Mouse (Mus musculus) neural tube, embryonic 14.5 days (tissue): ENCODE measurements at regions not wholly inside any gene's neighbourhood (a gene's known extent, or its start where the extent isn't known, plus 50 kb on each side); places are given as distances from the start of the nearest gene placed in this dataset.
A peak's percentile ranks its signal among the peaks of the same experiment; 100 is the strongest.

Experiments
- ATAC-seq: fragments of 200-750 bp; cut with Nextera tagmentation; 2 replicates; pipeline ENCODE4 v1.8.0; 2017; ENCODE audit warnings: low read depth, mild to moderate bottlenecking, moderate TSS enrichment, moderate library complexity
- H3K27ac ChIP-seq: fragments of 300-500 bp; sonication (generic); 2 replicates; pipeline ENCODE4 v1.5.1; 2014; ENCODE audit warnings: low read depth, mild to moderate bottlenecking, control low read depth, low read length, moderate library complexity, mixed read lengths
- H3K27me3 ChIP-seq: fragments of 300-500 bp; sonication (generic); 2 replicates; pipeline ENCODE4 v1.6.1; 2014; ENCODE audit warnings: low read length; ENCODE audit not compliant: control insufficient read depth, insufficient read depth
- H3K36me3 ChIP-seq: fragments of 300-500 bp; sonication (generic); 2 replicates; pipeline ENCODE4 v1.6.1; 2014; ENCODE audit warnings: low read length, mixed read lengths; ENCODE audit not compliant: control insufficient read depth, insufficient read depth
- H3K4me1 ChIP-seq: fragments of 300-500 bp; sonication (generic); 2 replicates; pipeline ENCODE4 v1.6.1; 2014; ENCODE audit warnings: low read length; ENCODE audit not compliant: control insufficient read depth, insufficient read depth
- H3K4me2 ChIP-seq: fragments of 300-500 bp; sonication (generic); 2 replicates; pipeline ENCODE4 v1.6.1; 2014; ENCODE audit warnings: mild to moderate bottlenecking, low read depth, low read length, control low read depth
- H3K4me3 ChIP-seq: fragments of 300-500 bp; sonication (generic); 2 replicates; pipeline ENCODE4 v1.5.1; 2014; ENCODE audit warnings: low read depth, low read length, control low read depth, mixed read lengths
- H3K9ac ChIP-seq: fragments of 300-500 bp; sonication (generic); replicated peaks from 2 replicates; pipeline ENCODE4 v1.6.1; 2014; ENCODE audit warnings: low read depth, mild to moderate bottlenecking, control low read depth, low read length, mixed read lengths
- H3K9me3 ChIP-seq: fragments of 300-500 bp; sonication (generic); 2 replicates; pipeline ENCODE4 v1.6.1; 2016; ENCODE audit warnings: low read length; ENCODE audit not compliant: control insufficient read depth
- WGBS: fragments of 180-500 bp; shearing (Covaris S2); extraction: QIAGEN DNeasy Blood & Tissue Kit; methylation state at CpG from one replicate; pipeline ENCODE4 v1.1.7; 2014; 5-methylcytosine and 5-hydroxymethylcytosine counted together

DNA sequence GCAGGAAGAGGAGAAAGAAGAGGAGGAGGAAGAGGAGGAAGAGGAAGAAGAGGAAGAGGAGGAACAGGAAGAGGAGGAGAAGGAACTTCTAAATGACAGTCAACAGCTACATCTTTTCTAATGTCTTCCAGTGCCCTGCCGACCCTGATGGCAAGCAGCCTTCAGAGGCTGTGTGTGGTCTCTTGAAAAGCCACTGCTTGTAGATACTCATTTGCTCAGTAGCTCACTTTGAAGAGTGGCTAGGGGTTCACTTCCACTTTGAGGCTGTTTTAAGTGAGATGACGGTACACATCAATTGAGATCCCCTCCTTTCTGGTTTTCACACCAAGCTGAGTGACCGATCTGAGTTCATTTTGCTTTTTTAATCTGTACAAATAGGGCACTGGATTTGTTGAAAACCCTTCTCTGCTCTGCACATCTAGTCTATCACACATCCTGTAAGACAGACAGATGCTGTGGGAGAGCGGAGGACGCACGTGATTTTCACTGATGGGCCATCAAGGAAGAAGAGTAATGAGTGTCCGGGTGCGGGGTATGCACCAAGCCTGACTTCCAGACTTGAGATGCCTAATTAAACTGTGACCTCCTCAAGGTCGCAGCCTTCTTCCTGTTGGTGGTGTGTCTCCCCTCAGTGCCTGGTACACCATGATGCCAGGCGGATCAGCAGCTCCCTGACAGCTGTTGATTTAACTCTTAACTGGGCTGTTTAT is 239.0 kb downstream of the Mtx2 start:
- Histone ChIP-seq H3K4me3 (no peak overlapping the region), H3K4me1 (peaks cover 17% of the 10 kb centered on the region), H3K27me3 (no peaks in the 10 kb centered on the region), H3K27ac (no peak overlapping the region), H3K9ac (no peak overlapping the region), H3K4me2 (no peak overlapping the region), H3K36me3 (no peaks in the 10 kb centered on the region), H3K9me3 (no peaks in the 10 kb centered on the region)
- ATAC-seq, result no peak
- WGBS, result 58% methylated on average over 10 of the region's 10 CpGs

DNA sequence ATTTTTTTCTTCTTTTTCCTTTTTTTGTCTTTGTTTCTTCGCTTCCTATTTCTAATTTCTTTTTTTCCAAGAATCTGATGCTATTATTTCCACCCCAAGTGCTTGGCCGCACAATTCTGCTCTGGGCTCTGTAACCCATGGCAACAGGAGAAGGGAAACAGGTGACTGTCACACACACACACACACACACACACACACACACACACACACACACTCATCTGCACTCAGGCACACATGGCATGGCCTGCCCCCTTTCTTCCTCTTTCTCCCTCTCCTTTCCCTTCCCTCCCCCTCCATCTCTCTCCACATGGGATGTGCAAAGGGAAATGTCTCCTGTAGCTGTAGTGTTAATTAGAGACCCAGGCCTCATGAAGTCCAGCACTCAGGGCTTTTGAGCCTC is 239.7 kb downstream of the Mtx2 start:
- no peaks in the 10 kb centered on the region for H3K36me3 ChIP-seq
- H3K27me3 ChIP-seq, result no peaks in the 10 kb centered on the region
- WGBS, result 41% methylated on average over 2 of the region's 2 CpGs
- H3K9me3 ChIP-seq, result no peaks in the 10 kb centered on the region
- no peak overlapping the region for H3K4me3 ChIP-seq
- no peak overlapping the region for H3K4me2 ChIP-seq
- H3K9ac ChIP-seq, result no peak overlapping the region
- no peak overlapping the region for H3K27ac ChIP-seq
- ATAC-seq, result no peak
- peaks cover 17% of the 10 kb centered on the region for H3K4me1 ChIP-seq

DNA sequence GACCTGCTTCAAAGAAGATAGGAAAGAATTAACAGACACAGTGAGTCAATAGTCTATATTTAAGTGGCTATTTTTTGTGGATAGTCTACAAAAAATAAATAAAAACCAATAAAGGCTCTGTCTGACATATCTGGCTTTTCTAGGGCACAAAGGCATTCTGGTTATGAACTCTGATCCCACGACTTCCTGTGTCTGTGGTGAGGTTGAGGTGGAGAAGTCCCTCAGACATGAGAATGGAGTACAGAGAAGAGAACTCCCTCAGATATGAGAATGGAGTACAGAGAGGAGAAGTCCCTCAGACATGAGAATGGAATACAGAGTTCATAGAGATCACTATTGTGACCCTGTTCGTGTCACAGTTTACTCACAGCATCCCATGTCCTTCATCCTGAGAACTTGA is 243.7 kb downstream of the Mtx2 start:
- Histone ChIP-seq H3K4me1 (peaks cover 33% of the 10 kb centered on the region), H3K9ac (no peak overlapping the region), H3K4me2 (no peak overlapping the region), H3K36me3 (no peaks in the 10 kb centered on the region), H3K4me3 (no peak overlapping the region), H3K27ac (no peak overlapping the region), H3K27me3 (no peaks in the 10 kb centered on the region), H3K9me3 (no peaks in the 10 kb centered on the region)
- ATAC-seq, result no peak
- WGBS, result 70% methylated on average over 2 of the region's 2 CpGs

DNA sequence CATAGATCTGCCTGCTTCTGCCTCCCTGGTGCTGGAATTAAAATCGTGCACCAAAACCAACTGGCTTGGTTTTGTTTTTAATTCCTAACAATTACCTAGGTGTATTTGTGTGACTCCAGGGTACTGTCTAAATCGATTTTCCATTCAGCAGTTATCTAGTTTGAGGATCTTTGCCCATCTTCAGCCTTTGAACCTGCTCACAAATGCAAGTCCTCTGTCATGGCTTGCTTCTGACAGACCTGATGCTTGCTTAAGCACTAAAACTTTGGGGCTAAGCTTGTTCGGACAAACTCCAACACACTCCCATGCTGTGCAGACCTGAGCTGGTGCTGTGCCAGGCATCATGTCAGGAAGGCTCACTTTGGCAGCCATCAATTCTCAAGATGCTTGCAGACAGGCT is 246.4 kb downstream of the Mtx2 start:
- Histone ChIP-seq H3K36me3 (no peaks in the 10 kb centered on the region), H3K9me3 (no peaks in the 10 kb centered on the region), H3K9ac (no peak overlapping the region), H3K4me3 (no peak overlapping the region), H3K27me3 (no peaks in the 10 kb centered on the region), H3K4me1 (peaks cover 28% of the 10 kb centered on the region), H3K27ac (no peak overlapping the region), H3K4me2 (no peak overlapping the region)
- no peak for ATAC-seq
- WGBS, result 61% methylated on average over 3 of the region's 3 CpGs

DNA sequence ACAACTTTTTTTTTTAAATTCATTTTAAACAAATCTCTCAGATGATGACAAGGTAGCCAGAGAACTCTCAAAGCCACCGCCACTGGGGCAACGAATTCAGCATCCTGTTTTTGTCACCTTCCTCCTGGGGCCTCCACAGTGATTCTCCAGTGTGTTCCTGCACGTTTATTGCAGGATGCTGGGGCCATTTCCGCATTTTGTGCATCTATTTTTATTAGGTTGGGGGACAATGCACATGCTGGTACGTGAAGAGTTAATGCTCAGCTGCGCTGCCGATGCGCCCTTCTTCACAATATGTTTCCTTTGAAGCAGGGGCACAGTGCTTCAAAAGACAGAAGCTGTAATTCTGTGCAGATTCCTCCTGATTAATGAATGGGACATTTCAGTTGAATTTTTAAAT is 246.9 kb downstream of the Mtx2 start:
- no peak; the same call in 1 of the 2 replicates for ATAC-seq
- no peak overlapping the region for H3K4me2 ChIP-seq

DNA sequence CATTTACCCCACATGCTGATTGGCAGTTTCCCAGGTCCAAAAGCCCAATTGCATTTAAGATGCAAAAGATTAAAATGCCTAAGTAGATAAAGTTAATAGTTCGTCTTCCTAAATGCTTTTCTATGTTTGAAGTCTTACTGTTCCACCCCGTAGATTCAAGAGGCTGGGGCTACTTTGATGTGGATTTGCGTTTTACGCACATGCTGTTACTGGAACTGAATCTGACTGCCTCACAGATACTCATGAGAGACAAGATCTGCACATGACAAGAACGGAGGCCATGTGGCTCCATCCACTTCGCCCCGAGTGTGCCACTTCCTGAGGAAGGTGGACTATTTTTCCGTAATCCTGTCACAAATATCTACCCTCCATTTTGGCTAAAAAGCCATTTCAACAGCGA is 247.6 kb downstream of the Mtx2 start:
- Histone ChIP-seq H3K4me2 (no peak overlapping the region), H3K9me3 (no peaks in the 10 kb centered on the region), H3K27me3 (no peaks in the 10 kb centered on the region), H3K4me1 (peaks cover 28% of the 10 kb centered on the region), H3K27ac (peak overlapping the region; percentile 60; the same call in 1 of the 2 replicates), H3K4me3 (no peak overlapping the region), H3K9ac (no peak overlapping the region), H3K36me3 (no peaks in the 10 kb centered on the region)
- 42% methylated on average over 9 of the region's 9 CpGs for WGBS
- ATAC-seq, result no peak

More for the DNA sequence above, 246.9 kb downstream of the Mtx2 start:
- WGBS, result 13% methylated on average over 8 of the region's 8 CpGs
- Histone ChIP-seq H3K9me3 (no peaks in the 10 kb centered on the region), H3K4me1 (peaks cover 28% of the 10 kb centered on the region), H3K27me3 (no peaks in the 10 kb centered on the region), H3K9ac (no peak overlapping the region), H3K36me3 (no peaks in the 10 kb centered on the region), H3K27ac (no peak overlapping the region), H3K4me3 (no peak overlapping the region)

DNA sequence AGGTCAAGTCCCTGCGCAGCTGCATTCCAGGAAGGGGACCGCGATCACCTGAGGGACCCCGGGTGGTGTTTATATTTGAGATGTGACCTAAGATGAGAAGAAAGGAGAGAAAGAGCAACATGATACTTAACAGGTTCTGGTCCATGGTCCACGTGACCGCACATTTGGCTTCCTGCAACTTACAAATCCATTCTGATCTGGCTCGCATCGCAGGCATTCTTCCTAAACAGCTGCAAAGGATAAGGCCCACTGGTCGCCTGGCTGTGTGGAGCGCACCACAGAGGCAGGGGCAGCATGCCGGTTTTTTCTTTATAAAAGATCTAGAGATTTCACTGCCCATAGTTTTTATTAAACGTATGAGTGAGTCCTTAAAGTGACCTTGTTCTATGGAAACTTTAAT is 261.6 kb downstream of the Mtx2 start:
- no peak overlapping the region for H3K4me3 ChIP-seq
- 72% methylated on average over 12 of the region's 12 CpGs for WGBS
- H3K36me3 ChIP-seq, result no peaks in the 10 kb centered on the region
- ATAC-seq, result no peak
- H3K9ac ChIP-seq, result no peak overlapping the region
- no peak overlapping the region for H3K27ac ChIP-seq
- H3K4me2 ChIP-seq, result no peak overlapping the region
- no peaks in the 10 kb centered on the region for H3K9me3 ChIP-seq
- H3K4me1 ChIP-seq, result peaks cover 15% of the 10 kb centered on the region; the same call in 1 of the 2 replicates
- H3K27me3 ChIP-seq, result no peaks in the 10 kb centered on the region

DNA sequence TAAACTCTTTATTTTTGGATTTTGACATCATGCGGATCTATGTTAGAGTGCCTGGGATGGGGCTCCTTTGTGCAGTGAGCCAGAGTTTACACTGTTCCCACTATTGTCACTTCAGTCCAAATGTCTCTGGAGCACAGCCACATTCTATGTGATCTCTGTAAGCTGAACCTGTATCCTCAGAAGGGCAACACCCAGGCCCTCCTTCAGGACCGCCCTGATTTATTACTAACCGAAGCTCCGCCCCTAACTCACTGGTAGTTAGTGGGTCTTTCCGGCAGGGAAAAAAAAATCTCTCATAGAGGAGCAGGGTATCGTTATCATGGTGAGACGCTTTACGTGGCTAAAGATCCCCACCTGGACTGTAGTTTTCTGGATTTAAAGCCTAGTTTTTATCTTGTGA is 263.6 kb downstream of the Mtx2 start:
- H3K4me2 ChIP-seq, result no peak overlapping the region
- H3K9me3 ChIP-seq, result no peaks in the 10 kb centered on the region
- no peaks in the 10 kb centered on the region for H3K27me3 ChIP-seq
- H3K9ac ChIP-seq, result no peak overlapping the region
- H3K27ac ChIP-seq, result no peak overlapping the region
- H3K36me3 ChIP-seq, result no peaks in the 10 kb centered on the region
- no peak overlapping the region for H3K4me3 ChIP-seq
- WGBS, result 29% methylated on average over 8 of the region's 8 CpGs
- no peak for ATAC-seq
- peaks cover 15% of the 10 kb centered on the region; the same call in 1 of the 2 replicates for H3K4me1 ChIP-seq

DNA sequence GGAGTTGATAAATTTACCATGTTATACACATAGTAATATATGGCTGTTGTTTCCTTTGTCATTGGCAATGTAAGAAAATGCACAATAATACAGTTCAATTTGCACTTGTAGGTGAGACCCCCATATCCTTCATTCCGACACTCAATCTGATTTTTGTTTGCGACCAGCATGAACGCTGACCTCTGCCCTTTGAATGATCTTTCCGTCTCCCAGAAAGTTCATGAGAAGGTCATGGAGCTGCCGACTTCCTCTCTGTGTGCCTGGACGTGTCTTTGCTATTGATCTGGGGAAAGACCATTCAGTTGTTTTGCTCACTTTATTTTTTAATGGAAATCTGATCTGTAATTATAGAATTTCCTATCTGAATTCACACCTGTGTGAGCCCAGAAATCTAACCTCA is 264.0 kb downstream of the Mtx2 start:
- H3K4me3 ChIP-seq, result no peak overlapping the region
- H3K9ac ChIP-seq, result no peak overlapping the region
- no peaks in the 10 kb centered on the region for H3K36me3 ChIP-seq
- H3K9me3 ChIP-seq, result no peaks in the 10 kb centered on the region
- H3K4me1 ChIP-seq, result peaks cover 15% of the 10 kb centered on the region; the same call in 1 of the 2 replicates
- no peak for ATAC-seq
- 5% methylated on average over 6 of the region's 6 CpGs for WGBS
- no peaks in the 10 kb centered on the region for H3K27me3 ChIP-seq
- no peak overlapping the region for H3K4me2 ChIP-seq
- no peak overlapping the region for H3K27ac ChIP-seq
